Mouse (Mus musculus): ENCODE measurements around the gene Tbc1d8.

GRCm38 (mm10) chr1:39497748-39498147, 19.2 kb upstream of the Tbc1d8 start:
- no peak for TF ChIP-seq POLR2A (IDR thresholded peaks at IDR 0.05; ENCODE audit: control insufficient read depth, extremely low read depth, insufficient read depth, low read length, poor library complexity)
- peak; percentile 51; the same call in 1 of the 2 replicates for TF ChIP-seq CTCF (IDR thresholded peaks at IDR 0.05; ENCODE audit: borderline replicate concordance, control insufficient read depth, extremely low read depth, insufficient read depth, low read length, poor library complexity)

Measured in thymus, adult 2 months (tissue).